Mouse (Mus musculus) bone marrow, adult 2 months (tissue): ENCODE data around the gene Actl9. TPM values are rescaled to one million over a fixed set of nuclear protein-coding genes. Genes with fewer than 3 reads are reported as not detected.

ENCODE experiments used
- H3K27ac ChIP-seq: fragments of 200-500 bp; 2 replicates; pipeline ENCODE4 v1.5.1; 2012; ENCODE audit warnings: low read depth, mild to moderate bottlenecking, control low read depth, inconsistent platforms, low read length; ENCODE audit not compliant: control insufficient read depth, poor library complexity, insufficient read depth
- H3K4me1 ChIP-seq: fragments of 200-500 bp; 2 replicates; pipeline ENCODE4 v1.6.1; 2011; ENCODE audit warnings: low read length; ENCODE audit not compliant: control insufficient read depth, insufficient read depth
- H3K4me3 ChIP-seq: fragments of 200-500 bp; replicated peaks from 2 replicates; pipeline ENCODE3; 2011; ENCODE audit warnings: mild to moderate bottlenecking, low read depth, low read length, control low read depth; ENCODE audit not compliant: control insufficient read depth
- CTCF ChIP-seq: fragments of 200-500 bp; IDR thresholded peaks from 2 replicates; pipeline ENCODE4 v1.5.1; 2011; ENCODE audit warnings: low read length, control low read depth; ENCODE audit not compliant: control insufficient read depth, insufficient read depth
- POLR2A ChIP-seq: fragments of 200-500 bp; IDR thresholded peaks from 2 replicates; pipeline ENCODE4 v1.6.1; 2011; ENCODE audit warnings: low read depth, mild to moderate bottlenecking, control low read depth, low read length, borderline replicate concordance; ENCODE audit not compliant: control insufficient read depth
- WGBS: fragments of 180-500 bp; shearing (Covaris S2); methylation state at CpG from one replicate; pipeline ENCODE4 v1.1.7; 2018; 5-methylcytosine and 5-hydroxymethylcytosine counted together
- polyA plus RNA-seq: library from polyadenylated mRNA; stranded (reverse); fragments of >200 nt; gene quantifications from 2 replicates; pipeline ENCODE4 v1.2.4, GENCODE M21; 2011; ENCODE audit warnings: low replicate concordance; ENCODE audit not compliant: missing spikeins, insufficient read depth, insufficient read length

Gene Actl9
- polyA plus RNA-seq: 0.95 TPM in 1 of 2 replicates, not detected in the other

DNA sequence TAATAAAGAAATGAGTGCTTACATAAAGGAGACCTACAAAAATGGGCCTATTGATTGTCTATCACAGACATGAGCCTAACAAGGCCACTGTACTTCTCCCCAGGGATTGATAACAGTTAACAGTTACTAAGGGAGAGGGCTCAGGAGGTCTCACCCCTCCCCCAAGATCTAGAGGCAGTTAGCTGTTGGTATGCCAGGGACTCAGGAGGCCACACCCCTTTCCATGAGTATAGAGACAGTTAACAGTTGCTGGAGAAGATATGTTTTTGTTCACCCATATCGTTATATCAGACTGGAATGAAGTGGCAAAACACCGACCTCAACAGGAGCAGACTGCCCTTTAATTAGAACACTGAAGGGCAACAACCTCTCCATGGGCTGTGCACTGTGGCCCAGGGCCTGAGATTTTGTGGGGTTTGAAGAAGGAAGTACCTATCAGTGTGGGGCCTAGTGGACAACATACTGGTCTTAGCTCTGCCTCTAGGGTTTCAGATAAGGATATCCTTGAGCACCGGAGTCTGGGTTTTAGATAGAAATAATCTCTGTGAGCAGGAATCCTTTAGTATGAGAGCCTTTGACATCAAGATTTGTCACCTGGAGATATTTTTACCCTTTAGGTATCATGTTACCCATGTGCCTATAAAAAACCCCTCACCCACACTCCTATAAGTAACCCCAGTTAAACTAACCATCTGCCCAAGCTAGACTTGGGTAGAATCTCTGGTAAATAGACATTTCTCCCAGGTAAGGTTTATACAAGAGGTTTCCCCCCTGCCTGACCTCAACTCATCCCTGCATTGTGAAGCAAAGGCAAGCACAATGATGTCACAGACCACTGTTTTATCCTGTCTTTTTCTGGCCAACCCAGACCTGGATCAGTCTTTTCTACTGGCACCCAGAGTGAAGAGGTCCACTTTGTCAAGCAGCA, at the start of gene Actl9:
Actl9 (plus strand) TSS at position 878 of the 928 bp plus-strand sequence.
- H3K4me1 ChIP-seq: no peaks in the 10 kb centered on the region
- no peak for TF ChIP-seq CTCF
- TF ChIP-seq POLR2A: no peak
- H3K27ac ChIP-seq: no peak within 1 kb of the TSS
- H3K4me3 ChIP-seq: no peak within 1 kb of the TSS
- WGBS: 64% methylated on average over 3 of the region's 3 CpGs

DNA sequence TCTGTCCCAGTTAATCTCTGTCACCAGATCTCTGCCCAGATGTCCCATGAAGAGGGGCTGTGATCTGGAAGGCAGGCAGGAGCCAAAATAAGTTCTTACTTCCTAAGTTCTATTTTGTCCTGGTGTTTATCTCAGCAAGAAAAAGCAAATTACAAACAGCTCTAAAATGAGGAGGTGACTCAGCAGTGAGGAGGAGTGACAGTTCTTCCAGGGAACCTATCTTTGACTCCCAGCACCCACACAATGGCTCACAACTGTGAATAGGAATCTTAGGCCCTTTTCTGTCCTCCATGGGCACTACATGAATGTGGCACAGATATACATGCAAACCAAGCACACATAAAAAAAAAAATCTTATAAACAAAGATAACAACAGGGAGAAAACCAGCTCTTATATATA, 47.0 kb upstream of the Actl9 start:
- no peaks in the 10 kb centered on the region for H3K4me1 ChIP-seq
- no peak for TF ChIP-seq CTCF
- no peak for TF ChIP-seq POLR2A
- H3K27ac ChIP-seq: no peak overlapping the region
- no peak overlapping the region for H3K4me3 ChIP-seq

DNA sequence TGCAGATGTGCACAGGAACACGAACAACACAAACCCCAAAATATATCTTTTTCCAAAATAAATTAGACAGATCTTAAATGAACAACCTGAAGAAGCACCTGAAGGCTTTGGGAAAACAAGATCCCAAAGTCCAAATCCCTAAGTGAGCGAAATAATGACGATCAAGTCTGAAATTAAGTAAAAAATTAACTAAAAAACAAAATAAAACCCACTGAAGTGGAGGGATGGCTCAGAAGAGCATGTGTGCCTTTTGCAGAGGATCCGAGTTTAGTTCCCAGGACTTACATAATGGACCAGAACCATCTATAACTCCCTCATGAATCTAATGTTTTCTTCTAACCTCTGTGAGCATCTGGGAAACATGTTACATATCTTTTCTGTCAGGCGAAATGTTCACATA, 40.4 kb upstream of the Actl9 start:
- TF ChIP-seq POLR2A: no peak
- TF ChIP-seq CTCF: no peak
- WGBS: 85% methylated on average over 5 of the region's 5 CpGs
- H3K4me1 ChIP-seq: no peaks in the 10 kb centered on the region; the same call in 1 of the 2 replicates
- no peak overlapping the region for H3K4me3 ChIP-seq
- H3K27ac ChIP-seq: no peak overlapping the region

DNA sequence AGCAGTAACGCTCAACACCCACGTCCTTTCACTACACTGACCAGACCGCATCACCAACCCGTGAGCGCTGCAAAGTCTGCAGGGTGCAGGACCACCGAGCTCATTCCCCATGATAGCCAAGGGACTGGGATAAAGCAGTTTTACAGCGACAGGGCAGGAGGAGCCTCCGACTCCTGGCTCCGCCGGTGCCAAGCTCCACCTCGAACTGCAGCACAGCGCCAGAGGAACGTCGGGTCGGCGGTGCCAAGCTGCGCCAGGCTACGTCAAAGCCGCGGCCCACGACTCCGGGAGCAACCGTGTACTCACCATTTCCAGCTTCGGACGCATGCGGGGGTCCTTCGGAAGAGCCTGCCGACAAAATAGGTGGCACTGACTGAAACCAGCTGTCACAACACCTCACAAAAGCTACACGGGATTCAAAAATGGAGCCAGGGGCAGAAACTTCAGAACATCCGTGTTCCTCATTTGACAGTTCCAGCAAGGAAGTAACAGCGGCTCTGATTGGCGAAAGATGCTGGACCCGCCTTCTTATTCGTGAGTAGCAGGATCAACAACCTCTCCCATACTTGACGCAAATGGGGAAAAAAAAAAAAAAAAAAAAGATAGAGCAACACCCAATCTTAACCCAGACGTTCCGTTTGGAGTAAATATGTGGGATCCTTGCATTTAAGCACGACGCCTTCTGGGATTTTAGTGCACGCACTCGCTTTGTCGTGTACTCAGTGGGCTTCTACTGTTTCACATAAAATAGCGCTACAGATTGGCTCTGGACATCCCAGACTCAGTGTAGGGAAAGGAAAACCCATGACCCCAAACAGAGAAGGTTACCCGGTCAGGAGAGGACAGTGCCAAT, 38.3 kb upstream of the Actl9 start, which contains the start of gene Zfp101:
Zfp101 (minus strand) TSS at position 460 of the 853 bp plus-strand sequence.
- peak within 1 kb of the TSS; percentile 88 for H3K4me3 ChIP-seq
- peak within 1 kb of the TSS; percentile 68 for H3K27ac ChIP-seq
- no peaks in the 10 kb centered on the region; the same call in 1 of the 2 replicates for H3K4me1 ChIP-seq
- under 1% methylated on average over 44 of the region's 44 CpGs for WGBS
- peak; percentile 61; the same call in 1 of the 2 replicates for TF ChIP-seq POLR2A
- peak; percentile 3; the same call in 1 of the 2 replicates for TF ChIP-seq CTCF

DNA sequence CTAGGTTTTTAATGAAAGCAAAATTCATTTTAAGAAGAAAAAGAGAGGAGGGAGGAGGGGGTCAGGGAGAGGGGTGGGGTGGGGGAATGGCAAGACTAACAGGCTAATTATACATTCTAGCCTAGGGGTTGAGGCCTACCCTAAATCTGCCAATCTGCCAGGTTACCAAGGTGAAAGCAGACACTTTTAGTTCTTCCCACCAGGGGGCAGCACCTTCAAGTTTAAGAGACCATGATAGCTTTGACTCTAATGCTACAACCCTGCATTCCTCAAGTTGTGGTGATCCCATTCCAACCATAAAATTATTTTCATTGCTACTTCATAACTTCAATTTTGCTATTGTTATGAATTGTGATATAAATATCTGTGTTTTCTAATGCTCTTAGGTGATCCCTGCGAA, 6.5 kb downstream of the Actl9 start:
- Histone ChIP-seq H3K4me1 (peaks cover 1% of the 10 kb centered on the region), H3K4me3 (no peak overlapping the region), H3K27ac (no peak overlapping the region)
- 80% methylated on average over 1 of the region's 1 CpGs for WGBS
- TF ChIP-seq POLR2A: no peak
- TF ChIP-seq CTCF: peak; percentile 20; the same call in 1 of the 2 replicates

DNA sequence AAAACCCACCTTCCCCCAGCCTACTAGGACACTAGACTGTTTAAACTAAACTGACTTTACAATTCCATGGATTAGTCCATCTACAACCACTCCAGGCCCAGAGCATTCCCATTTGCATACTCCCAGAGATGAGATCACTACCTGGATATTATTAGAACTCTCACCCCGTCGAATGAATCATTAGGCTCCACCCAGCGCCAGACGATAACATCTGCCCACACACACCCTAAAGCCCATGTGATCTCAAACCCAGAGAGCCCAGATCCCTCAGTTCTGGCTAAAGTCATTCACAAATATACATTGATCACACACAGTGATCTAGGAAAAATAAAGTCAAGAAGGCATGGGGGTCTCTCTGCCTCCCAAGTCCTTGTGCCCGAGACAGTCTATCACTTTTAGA, 7.2 kb downstream of the Actl9 start:
- TF ChIP-seq CTCF (no peak), POLR2A (no peak)
- WGBS: 32% methylated on average over 5 of the region's 5 CpGs
- Histone ChIP-seq H3K4me1 (peaks cover 1% of the 10 kb centered on the region), H3K4me3 (no peak overlapping the region), H3K27ac (no peak overlapping the region)

DNA sequence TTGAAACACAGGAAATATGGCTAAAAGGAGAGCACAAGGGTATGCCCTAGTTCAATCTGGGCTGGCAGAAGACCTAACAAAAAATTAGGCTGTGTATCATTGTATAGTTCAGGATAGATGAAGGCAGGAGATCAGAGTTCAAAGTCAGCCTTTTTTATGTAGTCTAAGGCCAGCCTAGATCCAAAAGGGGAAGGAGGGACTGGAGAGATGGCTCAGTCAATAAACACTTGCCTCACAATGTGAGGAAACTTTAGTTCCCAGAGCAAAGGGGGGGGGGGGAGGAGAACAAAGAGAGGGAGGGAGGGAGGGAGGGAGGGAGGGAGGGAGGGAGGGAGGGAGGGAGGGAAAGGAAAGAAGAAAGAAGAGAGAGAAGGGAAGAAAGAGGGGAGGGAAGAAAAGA, 8.5 kb downstream of the Actl9 start:
- no peak for TF ChIP-seq CTCF
- Histone ChIP-seq H3K4me3 (no peak overlapping the region), H3K4me1 (peaks cover 1% of the 10 kb centered on the region), H3K27ac (no peak overlapping the region)

DNA sequence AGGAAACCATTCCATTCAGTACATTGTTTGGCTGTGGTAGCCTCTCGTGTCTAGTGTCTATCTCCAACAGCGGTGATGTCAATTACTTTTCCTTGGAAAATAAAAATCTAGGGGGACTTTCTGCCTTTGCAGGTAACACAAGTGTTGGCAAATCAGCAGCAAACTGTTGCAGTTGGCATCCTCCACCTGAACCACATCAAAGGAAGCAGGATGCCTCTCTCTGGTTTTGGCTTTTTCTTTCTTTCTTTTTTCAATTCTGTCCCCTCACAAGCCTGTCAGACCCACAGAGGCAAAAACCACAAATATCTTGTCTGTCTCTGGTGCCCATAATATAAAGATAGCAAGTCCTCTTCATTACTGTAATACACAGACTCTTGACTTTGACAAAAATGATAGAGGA, 23.9 kb downstream of the Actl9 start:
- TF ChIP-seq POLR2A: no peak
- TF ChIP-seq CTCF: no peak
- WGBS: 84% methylated on average over 2 of the region's 2 CpGs
- H3K4me1 ChIP-seq: no peaks in the 10 kb centered on the region
- no peak overlapping the region for H3K27ac ChIP-seq
- H3K4me3 ChIP-seq: no peak overlapping the region
